ENCODE assay signal across 20 mouse cellular contexts in genomic region chr1:143962301-143962700, GRCm38 (mm10).
"Had no signal": no experiment of that assay in that cellular context is flagged by ENCODE, and none has a peak within 500 bp of the region (broad histone marks: within the 10 kb centered on the region; RNA-seq: fewer than 3 reads in every experiment).

No protein-coding gene starts in this region.

- H3K4me3 ChIP-seq: lung, embryonic 15.5 days; megakaryocyte, embryonic 14.5 days; midbrain, embryonic 13.5 days; midbrain, embryonic 15.5 days; neural tube, embryonic 13.5 days; neural tube, embryonic 15.5 days had no signal

- H3K36me3 ChIP-seq: lung, embryonic 15.5 days; midbrain, embryonic 13.5 days; midbrain, embryonic 15.5 days; neural tube, embryonic 13.5 days; neural tube, embryonic 15.5 days had no signal

- H3K9me3 ChIP-seq: lung, embryonic 15.5 days; midbrain, embryonic 13.5 days; midbrain, embryonic 15.5 days; neural tube, embryonic 13.5 days; neural tube, embryonic 15.5 days had no signal

- H3K9ac ChIP-seq: lung, embryonic 15.5 days; midbrain, embryonic 13.5 days; midbrain, embryonic 15.5 days; neural tube, embryonic 13.5 days; neural tube, embryonic 15.5 days had no signal

- H3K27ac ChIP-seq: lung, embryonic 15.5 days; macrophage; midbrain, embryonic 13.5 days; midbrain, embryonic 15.5 days; neural tube, embryonic 13.5 days; neural tube, embryonic 15.5 days had no signal

- H3K27me3 ChIP-seq: lung, embryonic 15.5 days; megakaryocyte, embryonic 14.5 days; midbrain, embryonic 13.5 days; midbrain, embryonic 15.5 days; neural tube, embryonic 13.5 days; neural tube, embryonic 15.5 days had no signal

- H3K4me1 ChIP-seq: lung, embryonic 15.5 days; midbrain, embryonic 13.5 days; midbrain, embryonic 15.5 days; neural tube, embryonic 13.5 days; neural tube, embryonic 15.5 days had no signal

- H3K4me2 ChIP-seq: lung, embryonic 15.5 days; midbrain, embryonic 11.5 days; midbrain, embryonic 13.5 days; midbrain, embryonic 15.5 days; neural tube, embryonic 13.5 days; neural tube, embryonic 15.5 days had no signal

- DNase-seq: lung, adult 2 months; lung, postnatal 14 days; lung, postnatal 36 days; retina, postnatal 1 day; right cerebral cortex, adult 18-20 months; right cerebral cortex, postnatal 25 days; right cerebral cortex, postnatal 4 days; spleen, adult 18-20 months; thymus, adult 18-20 months; thymus, postnatal 14 days; thymus, postnatal 36 days had no signal

- ATAC-seq: lung, postnatal 0 days; midbrain, embryonic 13.5 days; midbrain, embryonic 15.5 days had no signal
